Mouse (Mus musculus): ENCODE data around the gene Bud23.

- TF ChIP-seq HCFC1 (IDR thresholded peaks at IDR 0.05; ENCODE audit: borderline replicate concordance, insufficient read depth, low read length) (no peak), MAFK (IDR thresholded peaks at IDR 0.05; ENCODE audit: insufficient read depth, low read depth, low read length) (no peak), ZNF384 (IDR thresholded peaks at IDR 0.05; ENCODE audit: low read depth, low read length) (no peak)
Measured at GRCm38 (mm10) chr5:135106758-135107256, 42.0 kb upstream of the Bud23 start.

Measured in ES-E14 (cell line).